Mouse (Mus musculus) adrenal gland, postnatal 14 days (tissue): Measurements from ENCODE around the gene Tcaim. TPM values are rescaled to one million over a fixed set of nuclear protein-coding genes. Genes with fewer than 3 reads are reported as not detected.
"Not testable (repeated sequence)": the region's sequence is repeated elsewhere in the genome, so short reads cannot be mapped to it uniquely, and the experiment has no call there.

Experiments
- DNase-seq: peaks from one replicate; pipeline ENCODE4 v3.0.0; 2021; ENCODE audit warnings: mixed read lengths
- total RNA-seq: library from RNA; stranded (reverse); gene quantifications from 2 replicates; pipeline ENCODE4 v1.2.3, GENCODE M21; 2021

Gene Tcaim
- total RNA-seq, 1 experiment from 2014 or later, result 17.7 TPM

GRCm38 (mm10) chr9:122854526-122854925 lies 49.2 kb downstream of the Tcaim start:
- no peak for DNase-seq

- DNase-seq, result not testable (repeated sequence)
Observed at GRCm38 (mm10) chr9:122855141-122855540, 49.8 kb downstream of the Tcaim start.

- no peak for DNase-seq
Observed at GRCm38 (mm10) chr9:122855617-122856016, 50.3 kb downstream of the Tcaim start.

GRCm38 (mm10) chr9:122856716-122857115 lies 51.4 kb downstream of the Tcaim start:
- no peak for DNase-seq

- DNase-seq, result no peak
Observed at GRCm38 (mm10) chr9:122860752-122861151, 55.4 kb downstream of the Tcaim start.

GRCm38 (mm10) chr9:122863731-122864130 lies 58.4 kb downstream of the Tcaim start:
- no peak for DNase-seq

GRCm38 (mm10) chr9:122864848-122865247 lies 59.5 kb downstream of the Tcaim start:
- DNase-seq, result no peak

- DNase-seq, result peak; percentile 90
Observed at GRCm38 (mm10) chr9:122865697-122866166, 60.4 kb downstream of the Tcaim start, which contains the start of gene Zfp445. Gene Zfp445, minus strand, starts transcription at chr9:122866006.

GRCm38 (mm10) chr9:122866192-122866591 lies 60.9 kb downstream of the Tcaim start:
- DNase-seq, result no peak

GRCm38 (mm10) chr9:122872595-122872994 lies 67.3 kb downstream of the Tcaim start:
- no peak for DNase-seq

- DNase-seq, result no peak
Observed at GRCm38 (mm10) chr9:122874653-122875052, 69.3 kb downstream of the Tcaim start.

- no peak for DNase-seq
Observed at GRCm38 (mm10) chr9:122875145-122875544, 69.8 kb downstream of the Tcaim start.

- DNase-seq, result no peak
Observed at GRCm38 (mm10) chr9:122885385-122885784, 80.0 kb downstream of the Tcaim start, which contains the start of gene Zkscan7. Gene Zkscan7, plus strand, starts transcription at chr9:122885685.

Other genes starting within 250 kb of the Tcaim start
- not detected in 2 replicates for gene Topaz1, start 58.2 kb upstream of the Tcaim start, total RNA-seq
- gene Gm35549, start 38.5 kb downstream of the Tcaim start, total RNA-seq, result not detected in 2 replicates
- 100 and 106 TPM in 2 replicates for gene Zfp445, start 60.5 kb downstream of the Tcaim start, total RNA-seq
- 9.3 and 11.5 TPM in 2 replicates for gene Zkscan7, start 80.1 kb downstream of the Tcaim start, total RNA-seq
- 4.1 and 5.7 TPM in 2 replicates for gene Zfp105, start 117.5 kb downstream of the Tcaim start, total RNA-seq
- gene 1110059G10Rik, start 145.5 kb downstream of the Tcaim start, total RNA-seq, result 21.9 and 22.4 TPM in 2 replicates
- gene Kif15, start 145.5 kb downstream of the Tcaim start, total RNA-seq, result 10.8 and 12.2 TPM in 2 replicates
- gene Tmem42, start 215.8 kb downstream of the Tcaim start, total RNA-seq, result 14.8 and 19.3 TPM in 2 replicates
- gene Tgm4, start 229.2 kb downstream of the Tcaim start, total RNA-seq, result 0.70 and 0.86 TPM in 2 replicates